Mouse (Mus musculus) kidney, adult 9 months (tissue): Measurements from ENCODE around the gene Irx1.
A peak's percentile ranks its signal among the peaks of the same experiment; 100 is the strongest.

Experiments used
- DNase-seq: peaks from one replicate; pipeline ENCODE4 v3.0.0; 2022

Gene Irx1

DNA sequence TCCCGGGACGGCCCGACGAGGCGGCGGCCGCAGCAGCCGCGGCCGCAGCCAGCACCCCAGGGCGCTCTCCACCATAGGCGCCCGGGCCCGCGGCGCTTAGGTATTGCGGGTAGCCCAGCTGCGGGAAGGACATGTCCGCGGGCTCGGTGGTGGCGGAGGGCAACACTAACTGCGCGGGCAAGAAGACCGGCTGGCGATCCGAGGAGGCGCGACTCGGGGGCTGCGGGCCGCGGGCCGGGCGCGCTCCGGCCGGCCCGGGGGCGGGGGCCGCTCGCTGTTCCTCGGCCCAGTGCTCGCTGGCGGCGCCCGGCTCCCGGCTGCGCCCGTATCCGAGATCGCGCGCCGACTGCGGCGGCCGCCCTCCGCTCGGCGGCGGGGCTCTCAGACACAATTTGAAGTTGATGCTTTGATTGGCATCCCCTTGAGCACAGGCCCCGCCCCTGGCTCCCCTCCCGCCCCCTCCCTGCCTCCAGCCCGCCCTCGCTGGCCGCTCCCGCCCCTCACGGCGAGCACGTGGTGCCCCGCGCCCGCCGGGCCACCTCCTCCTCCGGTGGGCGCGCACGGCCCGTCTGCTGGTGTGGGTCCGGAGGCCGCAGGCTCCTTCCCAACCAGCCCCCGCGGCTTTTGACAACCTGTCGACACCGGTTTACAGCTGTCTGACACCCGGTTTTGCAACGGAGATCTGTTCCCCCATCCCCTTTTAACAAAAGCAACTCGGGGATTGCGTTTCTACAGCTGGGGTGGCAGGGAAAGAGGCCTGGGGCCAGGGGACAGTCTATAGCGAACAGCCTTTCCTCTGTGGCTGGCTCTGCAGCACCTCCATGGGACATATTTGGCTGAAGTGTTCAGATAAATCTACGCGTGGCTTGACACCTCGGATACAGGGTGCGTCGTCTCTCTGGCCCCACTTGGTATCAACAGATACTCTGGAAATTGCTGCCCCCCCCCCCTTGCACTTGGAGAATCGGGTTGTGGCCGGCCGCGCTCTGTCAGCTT lies at the start of gene Irx1:
TSS of gene Irx1 (minus strand) at position 368 of the 996 bp plus-strand sequence.
- no peak for DNase-seq

DNA sequence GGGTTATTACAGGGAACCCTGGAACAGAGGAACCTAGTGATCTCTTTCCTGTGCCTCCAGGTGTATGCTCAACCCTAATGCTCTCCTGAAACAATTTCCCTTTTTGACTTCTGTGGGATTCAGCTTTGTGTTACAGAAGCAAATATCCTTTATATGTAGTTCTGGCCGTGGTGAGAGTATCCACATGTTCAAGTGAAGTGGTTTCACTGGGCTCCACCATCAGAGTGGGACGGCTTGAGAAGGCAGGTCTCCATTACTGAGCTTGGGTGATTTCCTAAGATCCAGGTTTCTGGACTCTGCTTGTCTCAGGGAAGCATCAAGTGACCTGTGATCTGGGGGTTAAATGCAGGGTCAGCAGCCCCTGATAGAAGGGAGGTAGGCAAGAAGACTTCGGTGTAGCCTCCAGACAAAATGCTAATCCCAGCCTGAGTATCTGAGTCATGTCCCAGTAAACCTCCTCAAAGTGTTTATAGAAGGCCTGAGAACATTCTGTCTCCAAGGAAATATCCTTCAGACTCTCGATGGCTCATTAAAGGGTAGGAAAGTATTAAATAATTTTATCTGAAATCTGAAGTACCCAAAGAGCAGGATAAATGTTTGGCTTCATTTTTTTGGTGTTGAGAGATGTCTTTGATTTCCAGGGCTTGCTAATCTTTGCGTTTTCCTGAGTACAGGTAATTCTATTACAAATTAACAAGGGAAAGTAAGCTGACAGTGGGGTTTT lies 16.6 kb upstream of the Irx1 start:
- no peak for DNase-seq

DNA sequence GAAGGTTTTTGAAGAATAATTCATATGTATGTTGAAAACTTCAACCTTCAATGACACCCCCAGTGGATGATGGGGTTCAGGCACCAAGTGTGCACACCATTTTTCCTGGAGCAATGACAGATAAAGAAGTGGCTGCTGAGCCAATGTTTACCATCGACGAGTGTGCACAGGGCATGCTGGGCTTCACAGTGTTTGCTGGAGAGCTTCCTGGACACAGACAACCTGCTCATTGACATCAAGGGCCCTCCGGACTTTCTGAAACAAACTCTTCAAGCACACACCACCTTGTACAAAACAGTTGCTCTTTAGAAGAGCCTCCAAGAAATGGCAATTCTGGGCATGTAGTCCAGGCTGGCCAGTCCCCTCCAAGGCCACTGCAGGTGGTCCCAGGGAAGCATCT lies 12.2 kb upstream of the Irx1 start:
- no peak for DNase-seq

DNA sequence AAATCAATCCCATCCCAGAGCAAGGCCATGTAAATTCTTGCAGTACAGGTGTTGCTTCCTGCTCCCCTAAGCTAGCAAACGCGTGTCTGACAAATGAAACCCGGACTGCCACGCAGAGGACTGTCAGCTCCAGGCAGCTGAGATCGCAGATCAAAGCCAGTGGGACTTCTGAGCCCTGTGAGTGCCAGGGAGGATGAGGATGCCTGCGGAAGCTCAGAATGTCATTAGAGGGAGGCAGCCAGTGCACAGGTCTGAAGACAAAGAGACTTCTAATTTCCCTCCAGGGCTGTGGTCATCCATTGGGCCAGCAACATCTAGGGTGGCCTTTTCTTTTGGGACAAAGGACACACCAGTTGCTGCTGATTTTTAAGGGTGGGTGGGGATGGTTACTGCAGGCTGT lies 4.8 kb upstream of the Irx1 start:
- DNase-seq = no peak

DNA sequence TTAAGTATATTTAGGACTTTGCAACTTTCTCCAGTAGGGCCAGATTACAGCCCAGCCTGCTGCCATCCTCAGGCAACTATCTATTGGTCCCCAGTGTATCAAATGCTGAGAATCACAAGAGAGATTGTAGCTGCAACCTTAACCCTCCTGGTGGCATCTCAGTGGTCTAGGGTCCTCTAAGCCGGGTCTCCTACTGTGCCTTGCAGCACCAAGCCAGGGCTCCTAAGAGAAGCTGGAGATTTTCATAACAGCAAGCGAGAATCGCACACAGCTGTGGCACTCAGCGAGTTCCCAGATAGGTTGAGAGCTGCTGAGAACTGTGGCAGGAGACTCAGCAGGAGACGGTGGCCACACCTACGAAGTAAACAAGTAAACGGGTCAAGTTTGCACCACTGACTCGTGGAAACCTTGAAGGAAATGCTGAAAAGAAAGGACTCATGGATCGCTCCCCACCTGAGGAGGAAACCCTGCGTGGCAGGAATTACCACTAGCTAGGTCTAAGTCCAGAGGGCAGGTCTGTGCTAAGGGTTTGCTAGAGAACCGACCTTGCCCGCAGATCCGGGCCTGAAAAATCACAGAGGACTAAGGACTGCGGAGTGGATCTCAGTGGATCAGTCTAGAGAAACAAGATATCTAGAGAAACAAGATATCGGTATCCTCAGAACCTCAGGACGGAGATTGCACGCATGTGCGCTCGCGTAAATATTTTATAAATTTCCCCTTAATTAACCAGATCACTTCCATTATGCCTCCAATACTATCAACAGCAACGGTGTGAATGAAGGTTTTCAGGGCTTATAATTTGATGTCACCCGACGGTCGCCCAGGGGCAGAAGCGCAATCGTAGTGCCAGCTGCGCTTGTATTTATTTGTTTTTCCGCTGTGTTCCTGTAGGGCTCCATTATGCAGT lies 4.1 kb upstream of the Irx1 start:
- DNase-seq = no peak

DNA sequence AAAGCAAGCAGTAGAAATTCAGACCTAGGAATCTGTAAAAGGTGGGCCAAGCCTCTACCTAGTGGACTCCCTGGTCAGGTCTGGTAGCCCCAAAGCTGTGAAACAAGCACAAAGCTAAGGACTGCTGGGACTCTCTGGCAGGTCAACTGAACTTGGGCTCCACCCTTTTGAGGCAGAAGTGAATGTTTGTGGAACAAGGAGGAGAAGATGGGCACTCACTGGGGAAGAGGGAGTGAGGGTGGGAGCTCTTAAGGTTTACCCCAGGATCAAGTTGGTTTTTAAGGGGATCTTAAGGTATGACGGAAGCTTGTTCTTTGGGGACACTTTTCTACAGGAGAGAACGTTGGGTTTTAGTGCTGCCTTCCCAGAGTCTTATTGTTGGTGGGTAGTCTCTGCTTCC lies 3.1 kb upstream of the Irx1 start:
- no peak for DNase-seq

DNA sequence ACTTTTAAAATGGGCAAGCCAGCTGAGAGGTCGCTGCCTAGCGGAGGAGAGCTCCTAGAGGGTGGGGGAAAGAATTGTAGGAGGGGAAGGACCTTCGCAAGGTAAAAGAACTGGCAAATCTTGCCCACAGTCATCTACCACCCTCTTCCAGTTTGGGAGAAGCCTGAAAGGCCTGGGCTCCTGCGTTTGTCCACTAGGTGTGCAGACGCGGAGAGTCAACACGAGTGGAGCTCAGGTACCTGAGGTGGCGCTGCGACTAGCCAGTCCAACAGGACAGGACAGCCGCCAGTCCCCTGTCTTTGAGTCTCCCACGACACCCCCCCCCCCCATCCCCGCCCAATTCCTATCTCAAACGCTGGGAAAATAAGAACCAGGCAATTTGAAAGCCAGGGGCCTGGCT lies 843 bp upstream of the Irx1 start:
- DNase-seq = peak; percentile 60

DNA sequence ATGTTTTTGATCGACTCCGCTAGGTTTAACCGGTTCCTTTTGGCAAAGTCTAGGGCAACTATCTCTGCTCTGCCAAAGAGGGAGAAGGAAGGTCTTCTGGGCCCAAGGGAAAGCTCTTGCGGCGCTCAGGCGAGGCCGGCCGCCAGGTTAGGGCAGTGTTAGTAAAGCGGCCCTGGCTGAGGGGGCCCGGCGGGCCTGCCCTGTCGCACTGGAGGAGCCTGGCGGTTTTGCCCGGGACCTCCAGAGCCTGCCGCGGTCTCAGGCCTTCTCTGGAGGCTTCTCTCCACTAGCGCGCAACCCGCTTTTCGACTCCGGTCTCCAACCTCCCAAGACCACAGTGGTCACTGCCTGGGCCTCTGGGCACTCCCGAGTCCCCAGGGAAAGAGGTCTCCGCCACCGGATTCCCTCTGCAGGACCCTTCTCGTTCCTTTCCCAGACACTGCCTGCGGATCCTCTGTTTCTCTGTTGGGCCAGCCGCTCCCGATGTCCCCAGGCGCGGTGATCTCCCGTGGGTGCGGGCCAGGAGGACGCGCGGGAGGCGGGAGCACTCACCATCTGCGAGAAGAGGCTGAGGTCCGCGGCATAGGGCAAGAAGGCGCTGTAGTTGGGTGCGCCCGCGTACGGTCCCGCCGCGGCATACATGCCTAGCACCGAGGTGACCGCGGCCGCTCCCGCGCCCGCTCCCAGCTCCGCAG lies 715 bp downstream of the Irx1 start:
- DNase-seq = no peak

DNA sequence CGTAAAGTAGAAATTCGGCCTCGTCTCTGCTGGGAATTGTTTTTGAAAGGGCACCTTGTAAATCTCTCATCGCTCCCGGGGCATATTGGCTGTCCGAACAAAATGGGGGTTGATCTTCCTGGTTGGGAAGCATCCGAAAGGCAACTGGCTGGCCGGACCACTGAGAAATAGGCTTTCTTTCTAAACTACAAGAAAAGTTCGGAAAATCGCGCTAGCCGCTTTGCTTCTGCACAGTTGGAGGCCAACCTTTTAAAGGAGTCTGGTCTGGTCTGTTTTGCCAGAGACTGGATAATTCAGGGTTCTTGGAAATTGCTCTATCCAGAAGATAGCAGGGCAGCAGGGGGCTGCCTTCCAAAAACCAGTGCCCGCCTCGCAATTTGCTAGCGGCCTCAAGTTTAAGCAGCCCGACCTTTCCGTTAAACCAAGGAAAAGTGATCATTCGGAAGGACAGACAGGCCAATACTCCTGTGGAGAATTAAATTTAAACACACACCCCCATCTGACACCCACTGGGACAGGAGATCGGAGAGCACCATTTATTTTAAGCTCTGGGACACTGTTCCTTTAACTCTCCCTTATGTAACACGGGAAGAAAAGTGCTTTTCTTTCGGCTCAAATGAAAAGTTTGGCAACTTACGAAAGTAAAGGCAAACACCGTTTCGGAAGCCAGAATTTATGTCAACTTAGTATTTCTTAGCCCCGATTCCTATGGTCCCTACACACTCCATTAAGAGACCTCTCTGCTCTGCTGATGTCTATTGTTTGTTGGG lies 1.4 kb downstream of the Irx1 start:
- no peak for DNase-seq

DNA sequence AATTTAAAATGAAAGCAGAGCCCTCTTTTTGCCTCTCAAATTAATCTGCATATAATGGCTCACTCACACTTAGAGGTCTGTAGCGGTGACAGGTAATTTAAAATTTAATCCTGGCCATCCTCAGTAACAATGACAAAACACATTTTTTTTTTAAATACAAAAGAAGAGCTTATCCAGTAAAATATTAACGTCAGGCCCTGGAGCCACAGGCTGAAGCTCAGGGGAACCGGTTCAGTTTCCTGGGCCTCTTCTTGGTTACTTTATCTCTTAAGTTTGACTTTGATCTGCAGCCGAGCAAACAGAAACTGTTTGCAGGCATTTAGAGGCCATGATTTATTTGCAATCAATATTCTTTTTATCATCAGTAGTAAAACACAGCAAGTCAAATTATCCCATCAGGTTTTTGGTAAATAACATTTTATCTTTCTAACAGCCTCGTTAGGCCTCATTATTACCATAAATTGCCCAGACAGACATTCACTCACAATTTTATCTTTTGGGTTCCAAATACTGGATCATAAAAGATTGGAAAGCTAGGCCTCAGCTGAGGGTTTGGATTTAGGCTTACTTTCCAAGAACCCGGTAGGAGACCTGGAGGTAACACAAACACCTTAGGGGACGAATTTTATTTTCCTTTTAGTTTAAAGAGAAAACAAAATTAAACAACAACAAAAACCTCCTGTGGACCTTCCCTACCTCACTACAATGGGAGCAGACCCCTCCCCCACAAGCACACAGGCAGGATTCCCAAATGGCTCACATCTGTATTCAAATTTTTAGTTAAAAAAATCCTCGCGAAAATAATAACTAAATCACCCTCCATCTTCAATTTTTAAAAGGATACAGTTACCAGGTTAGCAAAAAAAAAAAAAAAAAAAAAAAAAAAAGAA lies 2.4 kb downstream of the Irx1 start:
- peak; percentile 27 for DNase-seq

DNA sequence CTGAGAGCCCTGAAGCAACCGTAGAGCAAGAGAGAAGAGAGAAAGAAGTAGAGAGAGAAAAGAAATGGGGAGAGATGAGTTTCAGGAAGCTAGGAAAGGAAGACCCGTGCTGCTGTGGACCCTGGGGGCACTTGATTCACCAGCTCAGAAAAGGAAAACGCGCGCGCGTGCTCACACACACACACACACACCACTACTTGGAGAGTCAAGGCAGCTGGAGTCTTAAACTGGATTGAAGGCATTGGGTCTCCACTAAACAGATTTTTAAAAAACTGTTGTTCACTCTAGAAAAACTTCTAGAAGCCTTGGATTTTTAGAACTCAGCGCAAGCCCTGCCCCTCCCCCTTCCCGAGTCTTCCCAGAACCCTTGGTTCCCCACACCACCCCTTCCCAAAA lies 3.2 kb downstream of the Irx1 start:
- DNase-seq = no peak

DNA sequence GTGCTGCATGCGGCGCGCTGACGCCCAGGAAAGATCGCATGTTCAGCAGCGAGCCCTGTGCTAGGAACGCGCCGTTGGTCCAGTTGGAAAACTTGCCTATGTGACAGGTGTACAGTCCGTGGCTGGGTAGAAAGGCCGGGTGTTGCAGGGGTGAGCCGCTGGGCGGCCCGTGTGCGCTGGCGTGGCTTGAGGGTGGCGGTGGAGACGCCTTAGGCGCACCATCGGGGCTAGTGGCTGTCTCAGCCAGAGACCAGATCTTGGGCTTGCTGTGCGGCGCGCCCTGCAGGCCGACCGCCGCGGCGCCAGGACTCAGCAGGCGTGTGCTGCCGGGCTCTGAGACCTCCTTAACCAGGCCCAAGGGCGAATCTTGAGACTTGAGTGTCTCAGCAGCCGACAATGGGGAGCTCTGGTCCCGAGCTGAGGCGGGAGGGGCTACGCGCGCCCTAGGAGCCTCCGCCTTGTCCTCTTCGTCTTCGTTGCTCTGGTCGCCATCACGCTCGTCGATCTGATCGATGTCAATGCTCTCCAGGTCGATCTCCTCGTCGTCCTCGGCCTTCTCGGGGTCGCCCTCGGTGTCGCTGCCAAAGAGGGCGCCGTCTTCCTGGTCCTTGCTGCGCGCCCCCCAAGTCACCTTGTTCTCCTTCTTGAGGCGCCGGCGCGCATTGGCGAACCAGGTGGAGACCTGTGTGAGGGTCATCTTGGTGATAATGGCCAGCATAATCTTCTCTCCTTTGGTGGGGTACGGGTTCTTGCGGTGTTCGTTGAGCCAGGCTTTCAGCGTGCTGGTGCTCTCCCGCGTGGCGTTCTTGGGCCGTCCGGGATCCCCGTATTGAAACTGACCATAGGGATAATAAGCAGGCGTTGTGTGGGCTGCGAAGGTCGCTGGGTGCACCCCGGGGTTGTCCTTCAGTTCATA lies 3.9 kb downstream of the Irx1 start:
- no peak for DNase-seq

DNA sequence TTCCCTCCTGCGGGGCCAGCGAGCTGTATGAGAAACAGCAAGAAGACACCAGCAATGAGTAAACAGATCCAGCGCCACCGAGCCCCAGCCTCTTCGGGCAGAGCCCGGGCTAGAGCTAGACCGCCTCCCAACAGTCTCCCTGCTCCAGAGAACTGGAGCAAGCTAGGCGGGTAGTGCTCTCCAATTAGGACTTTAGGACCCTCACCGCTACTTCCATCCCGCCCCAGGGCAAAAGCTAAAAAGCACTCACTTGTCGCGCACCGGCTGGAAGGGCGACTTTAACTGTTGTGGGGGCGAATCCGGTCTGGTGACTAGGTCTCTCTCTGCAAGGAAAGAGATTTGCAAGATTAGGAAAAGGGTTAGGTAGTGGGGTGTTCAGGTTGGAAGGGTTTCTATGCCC lies 4.9 kb downstream of the Irx1 start:
- DNase-seq = no peak

DNA sequence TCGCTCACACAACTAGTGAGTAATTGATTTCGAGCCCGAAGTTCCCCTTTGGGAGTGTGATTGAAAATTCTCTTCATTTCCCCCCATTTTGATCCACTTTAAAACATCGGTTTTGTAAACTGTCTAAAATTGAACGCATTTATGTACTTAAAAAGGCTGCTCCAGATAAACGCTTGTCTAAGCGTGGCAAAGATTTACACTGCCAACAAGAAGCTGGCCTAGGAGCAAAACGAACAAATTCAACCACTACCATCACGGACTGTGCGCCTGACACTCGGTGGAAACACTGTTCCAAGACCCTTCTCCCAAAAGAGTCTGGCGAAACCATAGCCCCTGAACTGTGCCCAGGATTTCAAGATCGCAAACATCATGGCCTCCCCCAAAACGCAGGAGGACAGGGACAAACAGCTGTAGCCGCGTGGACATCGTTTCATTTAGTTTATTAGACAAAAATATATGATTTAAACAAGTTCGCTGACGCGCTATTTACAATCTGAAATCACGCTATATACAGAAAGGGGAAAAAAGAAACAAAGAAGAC lies 5.6 kb downstream of the Irx1 start:
- DNase-seq = no peak

DNA sequence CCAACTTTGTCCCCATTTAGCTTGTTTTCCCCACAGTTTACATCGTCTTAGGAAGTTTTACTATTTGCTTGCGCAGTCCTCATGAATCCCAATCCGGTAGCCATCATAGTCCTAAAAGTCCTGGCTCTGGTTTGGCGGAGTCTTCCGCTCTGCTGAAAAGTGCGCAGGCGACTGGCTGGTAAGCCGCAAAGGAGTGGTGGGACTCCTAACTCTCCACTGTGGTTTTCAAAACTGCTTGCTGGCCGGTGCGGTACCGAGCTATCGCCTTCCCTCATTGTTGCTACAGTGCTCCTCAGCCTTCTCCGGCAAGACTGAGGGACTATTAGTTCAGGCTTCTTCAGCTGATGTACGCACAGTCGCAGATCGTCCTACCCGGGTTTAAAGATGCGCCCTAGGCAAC lies 6.4 kb downstream of the Irx1 start:
- DNase-seq = no peak

DNA sequence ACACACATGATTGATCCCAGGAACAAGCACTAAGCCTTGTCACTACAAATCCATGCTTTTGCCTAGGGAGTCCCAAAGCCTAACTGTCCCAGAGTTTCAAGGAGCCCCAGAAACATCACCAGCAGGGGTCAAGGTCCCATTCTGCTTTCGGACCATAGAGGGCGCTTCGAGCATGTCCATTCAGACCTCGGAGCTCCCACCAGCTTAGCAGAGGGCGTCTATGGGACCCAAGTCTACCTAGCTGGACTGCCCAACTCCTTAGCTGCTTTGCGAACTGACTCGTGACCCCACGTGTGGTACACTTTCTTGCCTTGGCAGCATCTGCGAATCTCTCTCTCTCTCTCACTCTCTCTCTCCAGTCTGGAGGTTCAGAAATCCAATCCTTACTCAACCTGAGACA lies 7.0 kb downstream of the Irx1 start:
- DNase-seq = peak; percentile 69

DNA sequence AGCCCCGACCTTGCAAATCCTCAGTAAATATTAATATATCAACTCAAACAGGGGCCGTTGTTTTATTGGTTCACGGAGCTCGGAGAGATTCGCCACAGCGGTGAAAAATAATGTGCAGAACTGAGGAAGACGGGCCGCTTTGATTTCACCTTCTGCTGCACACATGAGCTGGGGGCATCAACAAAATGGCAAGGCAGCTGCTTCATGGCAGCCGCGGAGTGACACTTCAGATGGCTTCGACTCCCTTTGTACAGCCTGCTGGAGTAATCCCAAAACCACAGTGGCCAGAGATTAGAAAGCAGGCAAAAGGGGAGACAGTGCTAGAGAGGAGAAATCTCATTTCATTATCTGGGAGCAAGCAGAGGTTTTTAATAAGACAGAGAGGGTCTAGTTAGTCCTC lies 11.6 kb downstream of the Irx1 start:
- DNase-seq = no peak

DNA sequence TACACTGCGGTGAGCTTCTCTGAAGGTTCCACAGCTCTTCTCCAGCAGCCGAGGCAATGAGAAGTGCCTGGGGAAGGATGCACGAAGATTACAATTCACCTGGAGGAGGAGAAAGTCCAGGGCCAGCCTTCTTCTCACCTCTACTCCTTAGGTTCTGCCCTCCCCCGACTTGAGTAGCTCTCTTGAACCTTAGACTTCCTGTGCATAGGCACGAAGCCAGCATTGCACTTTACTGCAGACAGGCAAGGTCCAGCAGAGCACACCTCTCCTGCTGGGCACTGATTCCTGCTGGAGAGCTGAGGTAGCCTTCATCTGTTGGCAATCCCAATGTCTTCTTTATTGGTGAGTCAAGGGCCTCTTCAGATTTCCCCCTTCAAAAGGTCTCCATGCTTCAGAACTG lies 13.7 kb downstream of the Irx1 start:
- DNase-seq = peak; percentile 73

DNA sequence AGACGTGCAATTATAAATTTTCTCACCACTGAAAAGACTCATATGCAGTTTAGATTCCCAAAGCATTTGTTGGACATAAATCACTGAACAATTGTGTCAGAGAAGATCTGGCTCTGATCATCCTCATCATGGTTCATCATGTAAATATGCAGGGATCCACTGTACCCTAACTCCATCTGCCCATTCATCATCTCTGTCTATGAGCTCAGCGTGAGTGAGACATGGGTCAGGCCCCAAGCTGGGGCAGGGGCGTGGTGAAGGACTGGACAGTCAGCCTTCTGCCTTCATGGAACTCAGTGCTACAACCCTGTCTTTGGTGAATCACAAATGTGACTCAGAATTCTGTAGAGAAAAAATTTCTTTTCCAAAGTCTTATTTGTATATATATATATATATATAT lies 53.2 kb downstream of the Irx1 start:
- DNase-seq = no peak
